Mouse (Mus musculus): ENCODE measurements at regions not wholly inside any gene's neighbourhood (a gene's known extent, or its start where the extent isn't known, plus 50 kb on each side); places are given as distances from the start of the nearest gene placed in this dataset.

- no peak for TF ChIP-seq CTCF (IDR thresholded peaks at IDR 0.05; ENCODE audit: borderline replicate concordance, extremely low read depth, insufficient read depth, insufficient read length)
- no peak for TF ChIP-seq POLR2A (IDR thresholded peaks at IDR 0.05; ENCODE audit: borderline replicate concordance, extremely low read depth, insufficient read depth, insufficient read length, poor library complexity, severe bottlenecking)
Measured at GRCm38 (mm10) chr3:120015376-120015775, 231.1 kb upstream of the Ptbp2 start.

Data from brain, embryonic 14.5 days (tissue).